Mouse (Mus musculus): ENCODE results near the gene A930018P22Rik.

- TF ChIP-seq CTCF (IDR thresholded peaks at IDR 0.05; ENCODE audit: insufficient read depth, low read depth, low read length) (no peak), POLR2A (IDR thresholded peaks at IDR 0.05; ENCODE audit: insufficient read depth, low read depth, low read length) (no peak)
Observed at GRCm38 (mm10) chr2:104123540-104123939, 971 bp downstream of the A930018P22Rik start.
